Mouse (Mus musculus): Measurements from ENCODE around the gene Arhgap45. TPM values are rescaled to one million over a fixed set of nuclear protein-coding genes. Genes with fewer than 3 reads are reported as not detected.

The Arhgap45 gene
- polyA plus RNA-seq, 1 experiment = 36.8 TPM

- no peak overlapping the region for H3K4me3 ChIP-seq (ENCODE audit: low read depth, low read length)
- H3K27me3 ChIP-seq (ENCODE audit: control insufficient read depth, insufficient read depth, low read length) = no peaks in the 10 kb centered on the region
- TF ChIP-seq CTCF (IDR thresholded peaks at IDR 0.05; ENCODE audit: extremely low read depth, insufficient read length, insufficient replicate concordance, low read depth, low read length) (no peak), POLR2A (IDR thresholded peaks at IDR 0.05; ENCODE audit: low read depth, low read length) (no peak)
- H3K36me3 ChIP-seq (ENCODE audit: control insufficient read depth, insufficient read depth, low read length) = peaks cover 46% of the 10 kb centered on the region
- H3K4me1 ChIP-seq (ENCODE audit: control insufficient read depth, insufficient read depth, insufficient read length, low read length) = peaks cover 19% of the 10 kb centered on the region
- no peak overlapping the region for H3K27ac ChIP-seq (ENCODE audit: insufficient read depth, low read depth, low read length)
- WGBS = 94% methylated on average over 5 of the region's 5 CpGs
These were observed 60.9 kb downstream of the Arhgap45 start for GRCm38 (mm10) chr10:80077312-80077711.

- 93% methylated on average over 1 of the region's 1 CpGs for WGBS
- Histone ChIP-seq H3K27me3 (ENCODE audit: control insufficient read depth, insufficient read depth, low read length) (no peaks in the 10 kb centered on the region), H3K4me3 (ENCODE audit: low read depth, low read length) (no peak overlapping the region), H3K36me3 (ENCODE audit: control insufficient read depth, insufficient read depth, low read length) (peaks cover 56% of the 10 kb centered on the region), H3K27ac (ENCODE audit: insufficient read depth, low read depth, low read length) (no peak overlapping the region), H3K4me1 (ENCODE audit: control insufficient read depth, insufficient read depth, insufficient read length, low read length) (peaks cover 15% of the 10 kb centered on the region)
- no peak for TF ChIP-seq CTCF (IDR thresholded peaks at IDR 0.05; ENCODE audit: extremely low read depth, insufficient read length, insufficient replicate concordance, low read depth, low read length)
- TF ChIP-seq POLR2A (IDR thresholded peaks at IDR 0.05; ENCODE audit: low read depth, low read length) = no peak
These were observed 61.9 kb downstream of the Arhgap45 start for GRCm38 (mm10) chr10:80078366-80078765.

GRCm38 (mm10) chr10:80080396-80081070 is 64.1 kb downstream of the Arhgap45 start:
- H3K27ac ChIP-seq (ENCODE audit: insufficient read depth, low read depth, low read length) = no peak overlapping the region
- peaks cover 74% of the 10 kb centered on the region for H3K36me3 ChIP-seq (ENCODE audit: control insufficient read depth, insufficient read depth, low read length)
- WGBS = 65% methylated on average over 16 of the region's 16 CpGs
- no peak overlapping the region for H3K4me3 ChIP-seq (ENCODE audit: low read depth, low read length)
- no peaks in the 10 kb centered on the region for H3K27me3 ChIP-seq (ENCODE audit: control insufficient read depth, insufficient read depth, low read length)
- no peak for TF ChIP-seq POLR2A (IDR thresholded peaks at IDR 0.05; ENCODE audit: low read depth, low read length)
- no peak for TF ChIP-seq CTCF (IDR thresholded peaks at IDR 0.05; ENCODE audit: extremely low read depth, insufficient read length, insufficient replicate concordance, low read depth, low read length)
- H3K4me1 ChIP-seq (ENCODE audit: control insufficient read depth, insufficient read depth, insufficient read length, low read length) = peaks cover 14% of the 10 kb centered on the region

Other genes starting within 250 kb of the Arhgap45 start
- gene Rnf126, start 249.7 kb upstream of the Arhgap45 start, polyA plus RNA-seq (2012; rRNA removed) = 130 and 222 TPM in 2 replicates
- 16.0 and 19.6 TPM in 2 replicates for gene Fstl3, start 239.4 kb upstream of the Arhgap45 start, polyA plus RNA-seq (2012; rRNA removed)
- gene Prss57, start 225.7 kb upstream of the Arhgap45 start, polyA plus RNA-seq (2012; rRNA removed) = 0.24 and 0.67 TPM in 2 replicates
- 13.0 and 24.0 TPM in 2 replicates for gene Palm, start 223.1 kb upstream of the Arhgap45 start, polyA plus RNA-seq (2012; rRNA removed)
- 141 and 347 TPM in 2 replicates for gene Misp, start 195.7 kb upstream of the Arhgap45 start, polyA plus RNA-seq (2012; rRNA removed)
- gene Ptbp1, start 162.2 kb upstream of the Arhgap45 start, polyA plus RNA-seq (2012; rRNA removed) = 150 and 285 TPM in 2 replicates
- 1.6 and 2.1 TPM in 2 replicates for gene Prtn3, start 142.2 kb upstream of the Arhgap45 start, polyA plus RNA-seq (2012; rRNA removed)
- 2.8 and 5.3 TPM in 2 replicates for gene Plppr3, start 142.0 kb upstream of the Arhgap45 start, polyA plus RNA-seq (2012; rRNA removed)
- gene Elane, start 130.4 kb upstream of the Arhgap45 start, polyA plus RNA-seq (2012; rRNA removed) = 0.72 TPM in 1 of 2 replicates, not detected in the other
- 48.6 and 122 TPM in 2 replicates for gene Cfd, start 125.8 kb upstream of the Arhgap45 start, polyA plus RNA-seq (2012; rRNA removed)
- 34.8 and 58.1 TPM in 2 replicates for gene Med16, start 107.7 kb upstream of the Arhgap45 start, polyA plus RNA-seq (2012; rRNA removed)
- not detected in 2 replicates for gene Gm26602, start 105.8 kb upstream of the Arhgap45 start, polyA plus RNA-seq (2012; rRNA removed)
- gene Kiss1r, start 99.7 kb upstream of the Arhgap45 start, polyA plus RNA-seq (2012; rRNA removed) = 3.0 and 5.9 TPM in 2 replicates
- 86.4 and 104 TPM in 2 replicates for gene R3hdm4, start 95.4 kb upstream of the Arhgap45 start, polyA plus RNA-seq (2012; rRNA removed)
- gene Arid3a, start 89.6 kb upstream of the Arhgap45 start, polyA plus RNA-seq (2012; rRNA removed) = 10.7 and 23.9 TPM in 2 replicates
- 34.8 and 44.6 TPM in 2 replicates for gene Wdr18, start 56.5 kb upstream of the Arhgap45 start, polyA plus RNA-seq (2012; rRNA removed)
- gene Grin3b, start 45.9 kb upstream of the Arhgap45 start, polyA plus RNA-seq (2012; rRNA removed) = not detected in 2 replicates
- 225 and 441 TPM in 2 replicates for gene Tmem259, start 32.3 kb upstream of the Arhgap45 start, polyA plus RNA-seq (2012; rRNA removed)
- 49.9 and 72.8 TPM in 2 replicates for gene Cnn2, start 28.1 kb upstream of the Arhgap45 start, polyA plus RNA-seq (2012; rRNA removed)
- gene Abca7, start 20.2 kb upstream of the Arhgap45 start, polyA plus RNA-seq (2012; rRNA removed) = 18.1 and 33.4 TPM in 2 replicates
- gene Polr2e, start 23.1 kb downstream of the Arhgap45 start, polyA plus RNA-seq (2012; rRNA removed) = 140 and 186 TPM in 2 replicates
- 388 and 646 TPM in 2 replicates for gene Gpx4, start 30.5 kb downstream of the Arhgap45 start, polyA plus RNA-seq (2012; rRNA removed)
- gene Sbno2, start 88.9 kb downstream of the Arhgap45 start, polyA plus RNA-seq (2012; rRNA removed) = 61.2 and 126 TPM in 2 replicates
- gene Stk11, start 99.2 kb downstream of the Arhgap45 start, polyA plus RNA-seq (2012; rRNA removed) = 77.5 and 124 TPM in 2 replicates
- 2,309 and 4,813 TPM in 2 replicates for gene Atp5d, start 122.0 kb downstream of the Arhgap45 start, polyA plus RNA-seq (2012; rRNA removed)
- gene Cbarp, start 124.2 kb downstream of the Arhgap45 start, polyA plus RNA-seq (2012; rRNA removed) = 3.7 and 6.6 TPM in 2 replicates
- gene Midn, start 131.6 kb downstream of the Arhgap45 start, polyA plus RNA-seq (2012; rRNA removed) = 151 and 372 TPM in 2 replicates
- gene Cirbp, start 149.3 kb downstream of the Arhgap45 start, polyA plus RNA-seq (2012; rRNA removed) = 18.5 and 48.0 TPM in 2 replicates
- gene 1600002K03Rik, start 156.3 kb downstream of the Arhgap45 start, polyA plus RNA-seq (2012; rRNA removed) = 6.8 and 9.0 TPM in 2 replicates
- 1.5 and 1.8 TPM in 2 replicates for gene Efna2, start 162.8 kb downstream of the Arhgap45 start, polyA plus RNA-seq (2012; rRNA removed)
- gene Mum1, start 209.8 kb downstream of the Arhgap45 start, polyA plus RNA-seq (2012; rRNA removed) = 11.6 and 23.7 TPM in 2 replicates
- 800 and 1,176 TPM in 2 replicates for gene Ndufs7, start 232.5 kb downstream of the Arhgap45 start, polyA plus RNA-seq (2012; rRNA removed)
- gene Gamt, start 244.4 kb downstream of the Arhgap45 start, polyA plus RNA-seq (2012; rRNA removed) = 13.1 and 55.2 TPM in 2 replicates
- 46.6 and 89.3 TPM in 2 replicates for gene Dazap1, start 244.8 kb downstream of the Arhgap45 start, polyA plus RNA-seq (2012; rRNA removed)

Measured in small intestine, adult 2 months (tissue).